Mouse (Mus musculus) liver, postnatal 0 days (tissue): ENCODE measurements around the gene Fut7. TPM values are rescaled to one million over a fixed set of nuclear protein-coding genes. Genes with fewer than 3 reads are reported as not detected.
A peak's percentile ranks its signal among the peaks of the same experiment; 100 is the strongest.

Experiments used
- ATAC-seq: fragments of 200-750 bp; cut with Nextera tagmentation; 2 replicates; pipeline ENCODE4 v1.8.0; 2017; ENCODE audit warnings: mild to moderate bottlenecking, moderate library complexity
- DNase-seq: peaks from one replicate; pipeline ENCODE4 v3.0.0-alpha.2; 2016
- H3K27ac ChIP-seq: fragments of 300-500 bp; sonication (generic); 2 replicates; pipeline ENCODE4 v1.5.1; 2014; ENCODE audit warnings: antibody characterized with exemption, moderate library complexity, mild to moderate bottlenecking, low read depth
- H3K27me3 ChIP-seq: fragments of 300-500 bp; sonication (generic); 2 replicates; pipeline ENCODE4 v1.6.1; 2014; ENCODE audit warnings: low read length, control low read depth, mixed read lengths; ENCODE audit not compliant: insufficient read depth
- H3K36me3 ChIP-seq: fragments of 300-500 bp; sonication (generic); replicated peaks from 2 replicates; pipeline ENCODE4 v1.6.1; 2014; ENCODE audit warnings: mild to moderate bottlenecking, control low read depth, low read length, moderate library complexity, mixed read lengths; ENCODE audit not compliant: insufficient read depth
- H3K4me1 ChIP-seq: fragments of 300-500 bp; sonication (generic); 2 replicates; pipeline ENCODE4 v1.6.1; 2014; ENCODE audit warnings: antibody characterized with exemption, mild to moderate bottlenecking, control low read depth; ENCODE audit not compliant: insufficient read depth
- H3K4me2 ChIP-seq: fragments of 300-500 bp; sonication (generic); 2 replicates; pipeline ENCODE4 v1.6.1; 2014; ENCODE audit warnings: low read depth, mild to moderate bottlenecking, low read length, moderate library complexity, mixed read lengths
- H3K4me3 ChIP-seq: fragments of 300-500 bp; sonication (generic); 2 replicates; pipeline ENCODE4 v1.5.1; 2014; ENCODE audit warnings: low read depth, low read length
- H3K9ac ChIP-seq: fragments of 300-500 bp; sonication (generic); replicated peaks from 2 replicates; pipeline ENCODE4 v1.6.1; 2014; ENCODE audit warnings: mild to moderate bottlenecking, moderate library complexity
- H3K9me3 ChIP-seq: fragments of 300-500 bp; sonication (generic); 2 replicates; pipeline ENCODE4 v1.6.1; 2016; ENCODE audit warnings: mild to moderate bottlenecking, control low read depth, low read length, mixed read lengths
- CTCF ChIP-seq: sonication (generic); IDR thresholded peaks from 2 replicates; pipeline ENCODE4 v1.5.1; 2016; ENCODE audit warnings: antibody characterized with exemption, low read depth
- EP300 ChIP-seq: IDR thresholded peaks from 2 replicates; pipeline ENCODE4 v1.6.1; 2016; ENCODE audit warnings: antibody characterized with exemption, low read depth, mild to moderate bottlenecking
- WGBS: fragments of 180-500 bp; shearing (Covaris S2); extraction: QIAGEN DNeasy Blood & Tissue Kit; methylation state at CpG from one replicate; pipeline ENCODE4 v1.1.7; 2014; ENCODE audit not compliant: insufficient replicate concordance; 5-methylcytosine and 5-hydroxymethylcytosine counted together
- polyA plus RNA-seq: library from polyadenylated mRNA; unstranded; fragments of >200 nt; fragmentation: Nextera tagmentation; extraction: Ambion mirVana; gene quantifications from 2 replicates; pipeline ENCODE4 v1.2.1, GENCODE M21; 2015

The Fut7 gene
- polyA plus RNA-seq, 1 experiment from 2014 or later: 0.78 TPM

- Histone ChIP-seq H3K9me3 (no peaks in the 10 kb centered on the region), H3K4me2 (no peak overlapping the region), H3K4me3 (no peak overlapping the region), H3K4me1 (0 out of 2 replicates have a peak, but pooled peaks cover 1% of the 10 kb centered on the region), H3K27me3 (no peaks in the 10 kb centered on the region), H3K36me3 (no peaks in the 10 kb centered on the region), H3K9ac (no peak overlapping the region), H3K27ac (no peak overlapping the region)
- no peak for DNase-seq
- WGBS: 41% methylated on average over 3 of the region's 3 CpGs
- TF ChIP-seq EP300: no peak
- TF ChIP-seq CTCF: no peak
- no peak for ATAC-seq
Observed at GRCm38 (mm10) chr2:25417426-25417825, 5.6 kb upstream of the Fut7 start.

GRCm38 (mm10) chr2:25421896-25422295 lies 1.2 kb upstream of the Fut7 start:
- H3K36me3 ChIP-seq: no peaks in the 10 kb centered on the region
- H3K4me2 ChIP-seq: no peak overlapping the region
- ATAC-seq (peak; percentile 50), DNase-seq (peak; percentile 67)
- TF ChIP-seq CTCF (peak; percentile 80), EP300 (no peak)
- no peak overlapping the region for H3K4me3 ChIP-seq
- WGBS: 21% methylated on average over 3 of the region's 3 CpGs
- H3K4me1 ChIP-seq: 0 out of 2 replicates have a peak, but pooled peaks cover 3% of the 10 kb centered on the region
- peaks cover 3% of the 10 kb centered on the region; the same call in 1 of the 2 replicates for H3K27me3 ChIP-seq
- H3K9me3 ChIP-seq: no peaks in the 10 kb centered on the region
- no peak overlapping the region for H3K27ac ChIP-seq
- no peak overlapping the region for H3K9ac ChIP-seq

GRCm38 (mm10) chr2:25423626-25424025 lies 559 bp downstream of the Fut7 start:
- ATAC-seq: no peak
- Histone ChIP-seq H3K36me3 (no peaks in the 10 kb centered on the region), H3K4me2 (peak overlapping the region; percentile 29; the same call in 1 of the 2 replicates), H3K4me3 (no peak overlapping the region), H3K27me3 (peaks cover 3% of the 10 kb centered on the region; the same call in 1 of the 2 replicates), H3K27ac (peak overlapping the region; percentile 39), H3K9ac (no peak overlapping the region), H3K4me1 (0 out of 2 replicates have a peak, but pooled peaks cover 6% of the 10 kb centered on the region), H3K9me3 (no peaks in the 10 kb centered on the region)
- DNase-seq: no peak
- WGBS: 50% methylated on average over 1 of the region's 1 CpGs
- TF ChIP-seq EP300: no peak
- TF ChIP-seq CTCF: no peak

- no peak for TF ChIP-seq CTCF
- no peak for TF ChIP-seq EP300
- no peak for ATAC-seq
- H3K9me3 ChIP-seq: no peaks in the 10 kb centered on the region
- H3K36me3 ChIP-seq: no peaks in the 10 kb centered on the region
- H3K27ac ChIP-seq: no peak overlapping the region
- DNase-seq: no peak
- WGBS: 67% methylated on average over 27 of the region's 27 CpGs
- H3K4me1 ChIP-seq: peaks cover 12% of the 10 kb centered on the region; the same call in 1 of the 2 replicates
- H3K4me3 ChIP-seq: no peak overlapping the region
- no peak overlapping the region for H3K9ac ChIP-seq
- H3K4me2 ChIP-seq: no peak overlapping the region
- peaks cover 3% of the 10 kb centered on the region; the same call in 1 of the 2 replicates for H3K27me3 ChIP-seq
Observed at GRCm38 (mm10) chr2:25425481-25425880, 2.4 kb downstream of the Fut7 start.

GRCm38 (mm10) chr2:25426721-25427191 lies 3.7 kb downstream of the Fut7 start:
- Histone ChIP-seq H3K4me1 (peaks cover 12% of the 10 kb centered on the region; the same call in 1 of the 2 replicates), H3K27ac (no peak overlapping the region; the same call in 1 of the 2 replicates), H3K9ac (no peak overlapping the region), H3K4me2 (no peak overlapping the region), H3K27me3 (peaks cover 3% of the 10 kb centered on the region; the same call in 1 of the 2 replicates), H3K4me3 (no peak overlapping the region), H3K36me3 (no peaks in the 10 kb centered on the region), H3K9me3 (no peaks in the 10 kb centered on the region)
- TF ChIP-seq EP300 (no peak), CTCF (peak; percentile 95)
- DNase-seq (peak; percentile 85), ATAC-seq (peak; percentile 11; the same call in 1 of the 2 replicates)
- 9% methylated on average over 5 of the region's 5 CpGs for WGBS

GRCm38 (mm10) chr2:25427256-25427655 lies 4.2 kb downstream of the Fut7 start:
- Histone ChIP-seq H3K4me2 (no peak overlapping the region), H3K4me1 (peaks cover 12% of the 10 kb centered on the region; the same call in 1 of the 2 replicates), H3K9ac (no peak overlapping the region), H3K9me3 (no peaks in the 10 kb centered on the region), H3K4me3 (no peak overlapping the region), H3K27me3 (peaks cover 3% of the 10 kb centered on the region; the same call in 1 of the 2 replicates), H3K36me3 (no peaks in the 10 kb centered on the region), H3K27ac (no peak overlapping the region)
- no peak for DNase-seq
- WGBS: 82% methylated on average over 5 of the region's 5 CpGs
- TF ChIP-seq EP300 (no peak), CTCF (no peak)
- ATAC-seq: no peak
